Mouse (Mus musculus) brain, embryonic 14.5 days (tissue): Measurements from ENCODE around the gene Hist1h2ba. TPM values are rescaled to one million over a fixed set of nuclear protein-coding genes. Genes with fewer than 3 reads are reported as not detected.

Experiments used
- DNase-seq: peaks from one replicate; pipeline ENCODE4 v3.0.0-alpha.2; 2011; ENCODE audit warnings: low read depth
- CTCF ChIP-seq: fragments of 200-500 bp; IDR thresholded peaks from 2 replicates; pipeline ENCODE4 v1.5.1; 2012; ENCODE audit warnings: inconsistent platforms, mild to moderate bottlenecking, moderate library complexity, borderline replicate concordance; ENCODE audit not compliant: insufficient read depth, insufficient read length; ENCODE audit errors: extremely low read depth
- POLR2A ChIP-seq: fragments of 200-500 bp; IDR thresholded peaks from 2 replicates; pipeline ENCODE4 v1.6.1; 2012; ENCODE audit warnings: mild to moderate bottlenecking, inconsistent platforms, borderline replicate concordance; ENCODE audit not compliant: poor library complexity, insufficient read depth, insufficient read length, severe bottlenecking; ENCODE audit errors: extremely low read depth
- polyA plus RNA-seq: library from polyadenylated mRNA; depleted of rRNA; stranded (reverse); fragments of >200 nt; gene quantifications from 2 replicates; pipeline ENCODE4 v1.2.3, GENCODE M21; 2012; rRNA removed

The Hist1h2ba gene
- not detected in 2 replicates for polyA plus RNA-seq

DNA sequence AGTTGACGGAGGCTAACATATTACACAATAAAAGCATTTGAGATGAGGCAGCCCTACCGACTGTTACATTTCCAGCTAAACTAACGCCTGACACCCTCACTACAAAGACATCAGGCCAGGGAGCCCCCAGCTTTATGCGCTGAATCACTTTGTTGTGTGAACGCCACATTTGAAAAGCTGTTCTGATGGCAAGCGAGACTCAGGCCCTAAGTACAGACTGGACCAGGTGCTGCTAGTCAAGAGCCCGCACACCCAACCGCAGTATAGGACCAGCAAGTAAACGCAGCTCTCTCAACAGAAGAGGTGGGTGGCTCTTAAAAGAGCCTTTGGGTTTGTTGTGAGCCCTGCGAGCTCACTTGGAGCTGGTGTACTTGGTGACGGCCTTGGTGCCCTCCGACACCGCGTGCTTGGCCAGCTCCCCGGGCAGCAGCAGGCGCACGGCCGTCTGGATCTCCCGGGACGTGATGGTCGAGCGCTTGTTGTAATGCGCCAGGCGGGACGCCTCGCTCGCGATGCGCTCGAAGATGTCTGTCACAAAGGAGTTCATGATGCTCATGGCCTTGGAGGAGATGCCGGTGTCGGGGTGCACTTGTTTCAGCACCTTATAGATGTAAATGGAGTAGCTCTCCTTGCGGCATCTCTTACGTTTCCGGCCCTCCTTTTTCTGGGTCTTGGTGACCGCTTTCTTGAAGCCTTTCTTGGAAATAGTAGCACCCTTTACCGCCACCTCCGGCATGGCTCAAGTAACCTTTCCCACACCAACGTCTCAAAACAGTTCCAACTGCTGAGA, at the start of gene Hist1h2ba:
Gene Hist1h2ba (minus strand): TSS at position 736 of the 790 bp plus-strand sequence.
- DNase-seq, result no peak
- TF ChIP-seq POLR2A (no peak), CTCF (no peak)

- no peak for TF ChIP-seq POLR2A
- no peak for TF ChIP-seq CTCF
- no peak for DNase-seq
These were observed 38.3 kb upstream of the Hist1h2ba start for GRCm38 (mm10) chr13:23972271-23972670.

GRCm38 (mm10) chr13:23971870-23972269, 37.9 kb upstream of the Hist1h2ba start:
- peak; percentile 59 for DNase-seq
- TF ChIP-seq POLR2A (no peak), CTCF (no peak)

- TF ChIP-seq CTCF, result no peak
- TF ChIP-seq POLR2A, result no peak
- DNase-seq, result no peak
These were observed 31.0 kb upstream of the Hist1h2ba start for GRCm38 (mm10) chr13:23964909-23965308.

DNA sequence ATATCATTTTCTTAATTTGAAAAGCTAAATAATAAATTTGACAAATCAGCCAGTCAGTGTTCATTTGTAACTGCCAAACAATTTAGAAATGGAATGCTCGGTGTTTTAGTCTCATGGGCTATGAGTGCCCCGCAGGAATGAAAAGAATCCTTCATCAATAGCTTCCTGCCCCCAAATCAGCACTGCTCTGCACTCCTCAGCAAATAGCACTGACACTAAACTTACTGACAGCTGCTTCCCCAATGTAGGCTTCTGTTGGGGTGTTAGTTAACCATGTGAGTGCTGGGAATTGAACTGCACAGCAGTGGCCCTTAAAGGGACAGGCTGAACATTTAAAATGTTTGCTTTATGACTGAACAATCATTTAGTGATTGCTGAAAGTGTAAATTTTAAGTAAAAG, 25.8 kb upstream of the Hist1h2ba start:
- TF ChIP-seq CTCF (no peak), POLR2A (no peak)
- DNase-seq, result peak; percentile 50

- no peak for TF ChIP-seq POLR2A
- peak; percentile 26; the same call in 1 of the 2 replicates for TF ChIP-seq CTCF
- no peak for DNase-seq
These were observed 17.0 kb upstream of the Hist1h2ba start for GRCm38 (mm10) chr13:23950928-23951327.

DNA sequence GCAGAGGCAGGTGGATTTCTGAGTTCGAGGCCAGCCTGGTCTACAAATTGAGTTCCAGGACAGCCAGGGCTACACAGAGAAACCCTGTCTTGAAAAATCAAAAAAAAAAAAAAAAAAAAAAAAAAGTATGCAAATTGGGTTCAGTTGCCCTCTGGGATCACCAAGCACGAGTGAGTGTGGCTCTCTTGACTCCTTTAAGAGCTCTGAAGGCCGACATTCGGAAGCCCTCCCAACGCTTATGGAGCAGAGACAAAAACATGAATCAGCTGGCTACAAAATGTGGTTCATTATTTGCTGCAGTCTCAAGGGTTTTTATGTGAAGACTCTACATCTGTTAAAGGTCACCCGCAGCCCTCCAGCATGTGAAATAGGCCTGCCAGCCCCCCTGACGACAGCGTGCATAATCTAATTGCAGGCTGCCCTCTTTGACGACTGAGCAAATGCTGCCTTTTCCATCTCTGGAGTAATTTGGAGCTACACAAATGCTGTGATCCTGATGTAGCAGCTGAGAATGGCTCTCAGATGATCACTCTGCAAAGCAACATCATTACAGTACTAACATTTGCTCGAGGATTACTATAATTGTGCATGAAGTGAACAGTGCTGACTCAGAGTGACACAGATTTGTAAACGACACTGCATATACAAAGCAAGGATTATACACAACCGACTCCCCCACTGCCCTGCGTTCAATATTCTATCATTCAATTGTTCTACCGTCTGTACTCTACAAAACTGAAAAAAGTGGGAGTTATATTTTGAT, 15.7 kb upstream of the Hist1h2ba start:
- TF ChIP-seq CTCF, result no peak
- TF ChIP-seq POLR2A, result no peak
- peak; percentile 94 for DNase-seq

GRCm38 (mm10) chr13:23946254-23946653, 12.3 kb upstream of the Hist1h2ba start:
- DNase-seq, result peak; percentile 47
- TF ChIP-seq POLR2A, result no peak
- TF ChIP-seq CTCF, result no peak

DNA sequence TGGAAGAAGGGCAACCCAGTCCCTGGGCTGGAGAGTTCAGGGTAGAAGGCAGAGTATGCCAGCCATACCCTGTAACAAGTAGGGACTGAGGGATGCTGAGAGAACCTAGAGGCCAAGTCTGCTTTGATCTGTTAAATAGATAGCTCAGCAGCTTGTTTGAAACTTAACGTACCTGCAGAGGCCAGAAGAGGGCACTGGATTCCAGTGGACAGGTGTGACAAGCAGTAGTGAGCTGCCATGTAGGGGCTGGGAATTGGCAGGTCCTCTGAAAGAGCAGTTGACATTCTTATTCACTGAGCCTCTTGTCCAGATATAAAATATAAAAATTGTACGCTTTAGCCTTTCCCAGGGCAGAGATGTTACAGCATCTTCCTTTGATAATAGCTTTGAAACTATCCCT, 8.9 kb upstream of the Hist1h2ba start:
- TF ChIP-seq CTCF, result peak; percentile 18; the same call in 1 of the 2 replicates
- no peak for TF ChIP-seq POLR2A
- DNase-seq, result peak; percentile 52

DNA sequence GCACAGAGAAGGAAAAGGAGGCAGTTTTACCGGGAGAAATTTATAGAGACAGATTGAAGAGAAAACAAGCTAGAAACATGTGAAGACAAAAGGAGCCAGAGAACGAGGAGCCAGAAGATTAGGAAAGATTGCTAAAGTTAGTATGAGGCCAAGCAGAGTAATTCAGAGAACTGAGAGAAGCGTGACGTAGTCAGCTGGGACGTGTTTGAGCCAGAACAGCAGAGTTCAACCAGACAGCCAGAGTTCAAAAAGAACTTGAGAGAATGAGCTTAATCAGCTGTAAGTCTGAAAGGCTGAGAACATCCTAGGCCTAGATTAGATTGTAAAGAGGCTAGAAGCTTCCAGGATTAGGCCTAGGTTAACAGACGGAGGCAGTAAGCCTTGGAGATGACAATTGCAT, 6.3 kb upstream of the Hist1h2ba start:
- TF ChIP-seq POLR2A (no peak), CTCF (no peak)
- DNase-seq, result no peak

GRCm38 (mm10) chr13:23938699-23939098, 4.7 kb upstream of the Hist1h2ba start:
- TF ChIP-seq POLR2A (no peak), CTCF (no peak)
- DNase-seq, result peak; percentile 68

DNA sequence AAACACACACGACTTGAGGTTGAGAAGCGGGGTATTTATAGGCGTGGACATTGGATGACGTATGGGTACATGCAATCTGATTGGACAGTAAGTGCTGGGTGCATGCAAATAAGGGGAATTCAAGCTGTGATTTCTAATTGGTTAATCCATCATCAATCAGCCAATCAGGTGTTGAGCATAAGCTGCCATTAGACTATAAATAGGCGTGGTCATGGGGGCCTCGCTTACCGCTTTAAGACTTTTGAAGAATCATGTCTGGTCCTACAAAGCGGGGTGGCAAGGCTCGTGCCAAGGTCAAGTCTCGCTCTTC, 210 bp upstream of the Hist1h2ba start, which contains the start of gene Hist1h2aa:
Gene Hist1h2aa (plus strand): TSS at position 252 of the 310 bp plus-strand sequence.
- TF ChIP-seq CTCF (no peak), POLR2A (no peak)
- no peak for DNase-seq

GRCm38 (mm10) chr13:23930904-23931303, 3.1 kb downstream of the Hist1h2ba start:
- DNase-seq, result no peak
- TF ChIP-seq POLR2A, result no peak
- TF ChIP-seq CTCF, result no peak

GRCm38 (mm10) chr13:23930461-23930860, 3.5 kb downstream of the Hist1h2ba start:
- TF ChIP-seq CTCF (no peak), POLR2A (no peak)
- DNase-seq, result no peak

DNA sequence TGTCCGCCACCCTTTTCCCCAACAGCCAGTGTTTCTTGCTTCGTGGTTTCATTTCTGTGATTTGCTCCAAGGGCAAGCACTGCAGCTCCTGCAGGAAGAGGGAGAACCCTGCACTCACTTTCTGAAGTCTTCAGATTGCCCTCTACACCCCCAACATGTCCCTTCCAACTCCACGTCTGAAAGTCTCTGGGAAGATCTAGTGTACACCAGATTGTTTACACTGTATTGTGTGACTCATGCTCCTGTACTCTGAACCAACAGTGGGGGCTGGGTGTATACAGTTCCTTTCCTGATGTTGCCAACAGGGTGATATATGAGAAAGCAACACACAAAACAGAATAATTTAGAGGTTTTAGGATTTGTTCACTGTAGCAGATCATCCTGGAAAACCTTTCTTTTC, 5.3 kb downstream of the Hist1h2ba start:
- DNase-seq, result no peak
- TF ChIP-seq CTCF, result no peak
- no peak for TF ChIP-seq POLR2A
